Mouse (Mus musculus): ENCODE results near the gene Hoxa6.

Hoxa6 gene

DNA sequence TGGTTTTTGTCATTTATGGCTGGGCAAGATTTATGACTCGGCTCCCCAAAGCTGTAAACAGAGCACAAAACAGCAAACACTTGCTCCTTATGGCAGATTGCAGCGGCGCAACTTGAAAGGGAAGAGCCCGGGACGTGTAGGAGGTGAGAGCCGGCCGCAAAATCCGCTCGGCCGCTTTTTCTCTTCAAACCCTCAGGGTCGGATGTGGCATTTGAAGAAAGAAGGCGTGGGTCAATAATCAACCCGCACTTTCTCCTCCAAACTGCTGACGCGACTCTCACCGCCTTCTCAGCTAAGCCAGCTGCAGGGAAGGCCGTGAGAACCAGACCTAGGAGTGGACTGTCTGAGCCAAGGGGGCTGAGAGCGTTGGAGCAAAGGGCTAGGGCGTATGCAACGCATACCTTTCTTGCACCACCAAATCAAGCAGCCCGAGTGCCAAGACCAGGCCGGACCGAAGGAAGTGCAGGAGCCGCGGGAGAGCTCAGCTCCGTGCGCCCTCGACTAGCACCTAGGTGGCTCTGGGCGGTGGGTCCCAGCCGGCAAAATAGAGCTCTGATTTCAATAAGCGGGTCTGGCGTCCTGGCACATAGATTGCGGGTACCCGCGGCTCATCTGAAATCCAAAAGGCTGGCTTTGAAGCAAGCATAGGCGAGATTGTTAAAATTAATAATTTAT, 31.3 kb downstream of the Hoxa6 start, which contains the start of gene 5730596B20Rik:
5730596B20Rik (plus strand) TSS at position 438 of the 675 bp plus-strand sequence.
- DNase-seq (ENCODE audit: low spot score) = no peak

DNA sequence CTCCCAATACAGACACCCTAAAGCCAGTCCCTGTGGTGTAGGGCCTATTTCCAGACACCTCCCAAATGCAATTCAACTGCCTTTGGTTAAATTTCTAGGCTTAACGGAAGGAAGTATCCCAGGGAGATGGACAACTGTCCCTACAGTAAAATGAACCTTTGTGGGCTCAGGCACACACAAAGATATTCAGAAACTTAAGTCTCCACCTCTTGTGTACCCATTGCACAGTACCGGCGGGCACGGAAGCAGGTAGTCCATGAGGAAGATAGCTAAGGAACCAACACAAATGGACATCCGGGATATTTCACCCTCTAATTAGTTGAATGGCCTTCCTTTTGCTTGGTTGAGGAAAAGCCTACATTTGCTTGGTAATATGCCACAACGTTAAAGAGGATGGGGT, 32.1 kb downstream of the Hoxa6 start:
- no peak for DNase-seq (ENCODE audit: low spot score)

- DNase-seq (ENCODE audit: low spot score) = no peak
Observed at GRCm38 (mm10) chr6:52175864-52176263, 32.7 kb downstream of the Hoxa6 start.

GRCm38 (mm10) chr6:52174968-52175751, 33.4 kb downstream of the Hoxa6 start:
- peak; percentile 32 for DNase-seq (ENCODE audit: low spot score)

DNA sequence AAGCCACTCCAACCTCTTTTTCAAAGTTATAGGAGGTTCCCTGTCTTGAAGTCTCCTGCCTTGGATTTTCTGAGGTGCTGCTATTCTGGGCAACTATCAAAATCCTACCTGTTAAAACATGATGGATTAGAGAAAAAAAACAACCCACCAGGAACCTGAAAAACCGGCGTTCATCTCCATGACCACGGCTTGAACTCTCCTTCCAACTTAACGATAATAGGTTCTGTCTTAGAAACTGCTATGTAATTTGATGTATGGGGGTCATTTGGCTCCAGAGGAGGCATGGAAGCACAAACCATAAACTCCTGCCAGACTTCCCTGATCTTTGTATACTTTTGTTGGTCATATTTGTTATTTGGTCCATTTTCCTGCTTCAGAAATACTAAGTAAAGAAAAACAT, 34.9 kb downstream of the Hoxa6 start:
- no peak for DNase-seq (ENCODE audit: low spot score)

DNA sequence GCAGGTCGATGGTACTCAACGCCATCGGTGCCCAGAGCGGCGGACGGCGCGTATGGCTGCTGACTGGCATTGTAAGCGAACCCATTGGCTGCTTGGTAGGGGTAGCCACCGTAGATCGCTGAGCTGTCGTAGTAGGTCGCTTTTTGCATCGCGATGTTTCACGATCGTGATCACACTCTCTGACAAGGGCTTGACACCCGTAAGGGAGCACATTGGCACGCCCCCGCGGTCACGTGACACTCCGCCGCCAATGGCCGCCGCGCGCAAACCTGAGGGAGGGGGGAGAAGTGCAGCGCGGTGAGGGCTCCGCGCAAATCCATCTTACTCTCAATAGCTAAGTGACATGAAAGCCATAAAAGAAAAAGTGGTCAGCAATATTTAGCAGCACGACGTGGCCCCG, 36.0 kb downstream of the Hoxa6 start:
- DNase-seq (ENCODE audit: low spot score) = no peak

GRCm38 (mm10) chr6:52171938-52172337, 36.6 kb downstream of the Hoxa6 start:
- DNase-seq (ENCODE audit: low spot score) = no peak

- DNase-seq (ENCODE audit: low spot score) = no peak
Observed at GRCm38 (mm10) chr6:52171331-52171730, 37.2 kb downstream of the Hoxa6 start.

DNA sequence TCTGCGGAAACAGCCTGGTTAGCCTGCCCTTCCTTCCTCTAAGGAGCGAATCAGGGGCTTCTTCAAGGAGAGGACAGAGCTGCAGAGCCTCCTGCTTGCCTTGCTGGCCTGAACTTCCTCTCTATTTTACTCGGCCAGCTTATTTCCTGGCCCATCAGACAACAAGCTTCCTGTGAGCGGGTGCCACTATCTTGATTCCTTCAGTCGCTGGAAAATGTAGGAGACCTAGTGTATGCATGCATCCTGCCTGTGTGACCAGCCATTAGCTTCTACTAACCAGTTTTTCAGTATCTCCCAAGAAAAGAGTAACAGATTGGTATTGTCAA, 37.7 kb downstream of the Hoxa6 start:
- DNase-seq (ENCODE audit: low spot score) = no peak

GRCm38 (mm10) chr6:52170166-52170897, 38.2 kb downstream of the Hoxa6 start:
- DNase-seq (ENCODE audit: low spot score) = no peak

- no peak for DNase-seq (ENCODE audit: low spot score)
Observed at GRCm38 (mm10) chr6:52169499-52170165, 38.9 kb downstream of the Hoxa6 start.

DNA sequence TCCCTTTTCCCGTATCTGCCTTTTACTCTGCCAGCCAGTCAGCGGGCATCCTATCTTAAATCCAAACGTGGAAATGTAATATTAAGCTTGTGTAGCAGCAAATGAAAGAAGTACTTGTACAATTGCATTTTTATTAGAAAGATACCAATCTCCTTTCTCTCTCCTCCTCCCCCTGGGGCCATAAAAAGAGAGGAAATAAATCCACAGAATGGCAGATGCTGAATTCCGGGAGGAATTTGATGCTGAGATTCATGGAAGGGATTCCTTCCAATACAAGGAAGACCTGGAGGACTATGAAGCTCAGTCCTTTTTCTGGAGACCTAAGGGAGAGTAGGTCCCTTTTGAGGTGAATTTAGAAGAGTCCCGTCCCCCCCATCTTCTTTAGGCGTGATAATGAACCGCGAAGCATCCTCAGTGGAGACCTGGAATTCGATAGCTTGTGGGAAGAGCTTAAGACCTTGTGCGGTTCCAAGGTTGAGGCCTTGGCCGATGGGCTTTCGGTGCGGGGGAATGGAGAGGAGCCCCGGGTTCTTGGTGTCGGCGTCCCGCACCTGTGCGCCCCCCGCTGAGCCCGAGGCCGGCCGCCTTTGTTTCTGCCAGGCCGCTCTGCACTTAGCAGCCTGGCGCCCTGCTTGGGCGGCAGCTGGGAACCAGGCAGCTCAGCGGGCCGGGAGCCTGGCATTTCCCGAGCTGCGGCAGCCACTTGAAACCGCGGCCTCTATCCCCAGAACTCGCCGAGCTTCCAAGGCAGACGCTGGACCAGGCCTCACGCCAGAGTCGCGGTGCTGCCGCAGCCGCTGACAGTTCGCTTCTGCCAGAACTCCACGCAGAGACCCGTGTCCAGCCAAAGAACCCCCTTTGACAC, 40.1 kb downstream of the Hoxa6 start:
- no peak for DNase-seq (ENCODE audit: low spot score)

- no peak for DNase-seq (ENCODE audit: low spot score)
Observed at GRCm38 (mm10) chr6:52167736-52168161, 40.8 kb downstream of the Hoxa6 start.

DNA sequence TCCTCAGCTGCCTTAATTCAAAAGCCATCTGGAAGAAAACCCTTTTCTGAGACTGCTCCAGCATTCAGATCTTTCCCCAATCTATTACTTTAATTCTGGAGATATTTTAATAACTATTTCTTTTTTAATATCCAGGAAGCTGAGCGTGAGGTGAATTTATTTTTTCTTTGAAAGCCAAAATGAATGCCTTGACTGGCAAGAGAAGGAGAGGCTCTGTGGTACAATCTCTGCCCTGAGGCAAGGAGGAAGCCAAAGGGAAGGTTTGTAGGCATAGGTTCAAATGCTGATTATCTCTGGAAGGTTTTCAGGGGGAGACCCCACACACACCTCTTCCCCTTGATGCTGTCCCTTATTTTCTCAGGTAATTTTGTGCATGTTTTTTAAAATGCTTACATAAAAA, 41.3 kb downstream of the Hoxa6 start:
- DNase-seq (ENCODE audit: low spot score) = no peak

- DNase-seq (ENCODE audit: low spot score) = no peak
Observed at GRCm38 (mm10) chr6:52166431-52167077, 42.0 kb downstream of the Hoxa6 start.

GRCm38 (mm10) chr6:52165441-52166370, 42.8 kb downstream of the Hoxa6 start:
- no peak for DNase-seq (ENCODE audit: low spot score)

DNA sequence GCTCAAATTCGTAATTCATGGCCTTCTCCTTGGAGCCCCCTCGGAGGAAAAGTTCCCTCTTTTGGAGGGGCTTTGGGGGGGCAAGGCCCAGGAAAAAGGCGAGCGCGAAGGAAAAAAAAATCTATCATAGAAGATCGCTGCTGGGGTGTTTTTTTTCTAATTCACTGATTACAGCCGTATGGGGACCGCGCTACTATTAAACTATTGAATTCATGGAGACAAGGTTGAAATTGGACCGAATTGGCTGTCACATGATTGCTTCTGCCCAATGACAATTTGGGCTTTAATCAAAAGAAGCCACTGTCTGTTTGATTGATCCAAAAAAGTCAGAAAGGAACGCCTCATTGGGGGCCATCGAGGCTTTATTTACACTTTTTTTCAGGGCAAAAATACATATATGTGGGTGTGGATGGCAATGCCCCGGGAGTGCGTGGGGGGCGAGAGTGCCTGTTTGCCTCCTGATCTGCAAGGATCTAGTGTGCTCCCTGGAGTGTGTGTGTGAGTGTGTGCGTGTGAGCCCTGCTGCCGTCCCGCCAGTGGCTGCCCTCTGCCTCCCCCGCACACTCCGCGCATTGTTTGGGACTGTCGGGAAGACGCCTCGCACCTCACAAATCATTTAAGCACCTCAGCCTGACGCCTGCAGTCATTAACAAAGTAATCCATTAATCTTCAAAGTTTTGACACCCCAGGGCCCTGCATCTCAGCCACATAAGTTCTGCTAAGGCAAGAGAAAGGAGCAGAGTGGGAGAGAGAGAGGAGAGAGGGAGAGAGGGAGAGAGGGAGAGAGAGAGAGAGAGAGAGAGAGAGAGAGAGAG, 43.7 kb downstream of the Hoxa6 start, which contains the start of gene Hoxa2:
Hoxa2 (minus strand) TSS at position 206 of the 815 bp plus-strand sequence.
- no peak for DNase-seq (ENCODE audit: low spot score)

DNA sequence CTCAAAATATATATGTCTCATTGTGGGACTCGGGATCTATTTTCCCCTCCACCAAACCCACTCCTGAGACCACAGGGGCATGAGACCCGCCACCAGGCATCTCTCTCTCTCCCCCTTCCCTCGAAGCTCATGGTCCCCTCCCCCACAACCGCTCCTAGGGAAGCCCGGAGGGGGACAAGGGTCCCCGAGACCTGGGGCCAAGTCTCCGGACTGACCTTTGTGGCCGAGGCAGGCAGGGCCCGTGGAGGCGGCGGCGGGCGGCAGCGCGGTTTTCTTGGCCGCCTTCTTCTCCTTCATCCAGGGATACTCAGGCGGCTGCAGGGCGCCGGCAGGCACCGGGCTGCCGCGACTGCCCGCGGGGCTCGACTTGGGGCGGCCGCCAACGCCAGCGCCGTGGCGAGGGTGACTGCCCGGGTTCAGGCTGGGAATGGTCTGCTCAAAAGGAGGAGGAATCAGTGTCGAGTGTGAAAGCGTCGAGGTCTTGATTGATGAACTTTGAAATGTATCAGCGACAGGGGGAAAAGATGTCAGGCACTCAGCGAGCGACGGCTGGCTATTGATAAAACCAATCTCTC, 44.4 kb downstream of the Hoxa6 start:
- DNase-seq (ENCODE audit: low spot score) = no peak
